Mouse (Mus musculus) kidney, postnatal 0 days (tissue): ENCODE measurements at regions not wholly inside any gene's neighbourhood (a gene's known extent, or its start where the extent isn't known, plus 50 kb on each side); places are given as distances from the start of the nearest gene placed in this dataset.

Experiments used
- ATAC-seq: fragments of 200-750 bp; cut with Nextera tagmentation; replicated peaks from 2 replicates; pipeline ENCODE4 v1.8.0; 2017; ENCODE audit warnings: low read depth, moderate number of reproducible peaks, moderate TSS enrichment, moderate library complexity; ENCODE audit not compliant: low FRiP score
- DNase-seq: peaks from one replicate; pipeline ENCODE4 v3.0.0-alpha.2; 2016; ENCODE audit warnings: low spot score
- H3K27ac ChIP-seq: fragments of 300-500 bp; sonication (generic); 2 replicates; pipeline ENCODE4 v1.5.1; 2014; ENCODE audit warnings: mild to moderate bottlenecking
- H3K27me3 ChIP-seq: fragments of 300-500 bp; sonication (generic); 2 replicates; pipeline ENCODE4 v1.6.1; 2014; ENCODE audit warnings: low read length, mixed read lengths; ENCODE audit not compliant: insufficient read depth
- H3K36me3 ChIP-seq: fragments of 300-500 bp; sonication (generic); 2 replicates; pipeline ENCODE4 v1.6.1; 2014; ENCODE audit warnings: low read length, mixed read lengths; ENCODE audit not compliant: insufficient read depth
- H3K4me1 ChIP-seq: fragments of 300-500 bp; sonication (generic); replicated peaks from 2 replicates; pipeline ENCODE4 v1.6.1; 2014; ENCODE audit warnings: antibody characterized with exemption, low read length, mixed read lengths; ENCODE audit not compliant: insufficient read depth
- H3K4me2 ChIP-seq: fragments of 300-500 bp; sonication (generic); 2 replicates; pipeline ENCODE4 v1.6.1; 2014; ENCODE audit warnings: mild to moderate bottlenecking, low read length, moderate library complexity, mixed read lengths
- H3K4me3 ChIP-seq: fragments of 300-500 bp; sonication (generic); replicated peaks from 2 replicates; pipeline ENCODE4 v1.5.1; 2014; ENCODE audit warnings: low read depth, low read length
- H3K9ac ChIP-seq: fragments of 300-500 bp; sonication (generic); 2 replicates; pipeline ENCODE4 v1.6.1; 2014; ENCODE audit warnings: low read depth, low read length
- H3K9me3 ChIP-seq: fragments of 300-500 bp; sonication (generic); replicated peaks from 2 replicates; pipeline ENCODE4 v1.6.1; 2016; ENCODE audit warnings: low read length, inconsistent platforms, mixed read lengths
- CTCF ChIP-seq: IDR thresholded peaks from 2 replicates; pipeline ENCODE4 v1.5.1; 2016; ENCODE audit warnings: antibody characterized with exemption, low read depth, mild to moderate bottlenecking, moderate library complexity
- WGBS: fragments of 180-500 bp; shearing (Covaris S2); extraction: QIAGEN DNeasy Blood & Tissue Kit; methylation state at CpG from one replicate; pipeline ENCODE4 v1.1.7; 2014; 5-methylcytosine and 5-hydroxymethylcytosine counted together

DNA sequence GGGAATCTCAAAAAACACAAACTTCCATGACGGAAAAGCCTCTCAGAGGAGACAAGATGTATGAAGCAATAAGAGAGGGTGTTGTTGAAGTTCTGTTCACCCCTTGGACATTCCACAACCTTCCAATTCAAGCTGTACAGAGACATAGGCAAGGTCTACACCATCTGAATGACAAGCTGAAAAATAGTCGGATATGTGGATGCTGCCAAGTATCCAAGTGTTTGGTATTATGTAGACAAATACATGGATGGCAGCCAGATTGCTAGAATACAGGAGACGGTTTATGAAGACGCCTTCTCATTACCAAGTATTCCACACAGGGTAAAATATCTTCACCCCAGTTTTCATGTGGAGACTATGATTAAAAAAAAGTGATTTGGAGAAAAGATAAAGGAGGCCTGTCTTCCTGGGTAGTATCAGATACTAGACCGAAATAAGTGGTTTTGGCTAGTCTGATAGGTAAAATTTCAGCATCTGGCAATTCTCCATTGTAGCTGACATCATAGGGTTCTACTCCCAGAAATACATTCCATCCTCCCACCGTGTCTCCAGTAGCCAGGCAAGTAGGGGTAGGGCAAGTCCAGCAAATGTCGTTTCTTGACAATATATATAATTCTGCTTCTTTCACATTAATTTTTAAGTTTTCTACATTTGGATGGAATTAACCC is 583.6 kb downstream of the Efna5 start:
- no peaks in the 10 kb centered on the region for H3K36me3 ChIP-seq
- H3K4me3 ChIP-seq: no peak overlapping the region
- WGBS: 73% methylated on average over 7 of the region's 7 CpGs
- no peak overlapping the region for H3K9ac ChIP-seq
- no peak overlapping the region for H3K27ac ChIP-seq
- no peak for ATAC-seq
- DNase-seq: no peak
- no peak overlapping the region for H3K4me2 ChIP-seq
- H3K27me3 ChIP-seq: no peaks in the 10 kb centered on the region
- no peaks in the 10 kb centered on the region for H3K9me3 ChIP-seq
- no peak for TF ChIP-seq CTCF
- H3K4me1 ChIP-seq: no peaks in the 10 kb centered on the region

DNA sequence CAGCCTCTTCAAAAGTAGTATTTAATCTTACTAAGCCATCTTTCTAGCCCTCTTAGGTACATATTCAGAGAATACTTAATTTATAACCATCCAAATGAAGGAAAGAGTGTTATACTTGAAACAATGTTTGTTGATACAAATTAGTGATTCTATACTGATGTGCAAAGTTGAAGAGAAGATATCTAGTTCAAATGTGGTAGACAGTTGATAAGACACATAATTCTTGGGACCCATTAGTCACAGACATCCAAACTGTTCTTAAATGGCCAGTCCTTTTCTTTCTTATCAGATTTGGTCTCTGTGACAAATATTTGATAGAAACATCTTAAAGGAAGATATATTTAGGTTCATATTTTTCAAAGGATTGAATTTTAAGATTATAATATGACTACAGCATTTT is 585.7 kb downstream of the Efna5 start:
- ATAC-seq: no peak
- no peak for DNase-seq
- Histone ChIP-seq H3K9me3 (no peaks in the 10 kb centered on the region), H3K36me3 (no peaks in the 10 kb centered on the region), H3K9ac (no peak overlapping the region), H3K4me1 (no peaks in the 10 kb centered on the region), H3K27ac (no peak overlapping the region), H3K4me2 (no peak overlapping the region), H3K4me3 (no peak overlapping the region), H3K27me3 (no peaks in the 10 kb centered on the region)
- no peak for TF ChIP-seq CTCF

DNA sequence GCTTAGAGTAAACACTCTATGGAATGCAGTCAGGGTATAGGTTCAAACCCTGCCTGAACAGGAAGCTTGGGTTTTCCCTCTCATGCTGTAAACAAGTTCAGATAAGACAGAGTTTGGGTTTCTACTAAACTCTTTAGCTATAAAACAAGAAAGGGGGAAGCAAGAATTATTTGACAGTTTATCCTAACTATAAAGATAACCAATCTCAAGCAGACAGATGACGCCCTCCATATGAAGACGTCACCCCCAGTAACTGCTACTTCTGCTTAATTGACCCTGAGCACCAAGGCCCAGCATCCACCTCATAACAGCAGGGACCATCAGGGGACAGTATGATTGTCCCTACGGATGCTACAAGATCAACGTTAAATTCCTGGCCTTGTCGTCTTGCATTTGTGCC is 588.4 kb downstream of the Efna5 start:
- H3K27me3 ChIP-seq: no peaks in the 10 kb centered on the region
- no peaks in the 10 kb centered on the region for H3K9me3 ChIP-seq
- ATAC-seq (no peak), DNase-seq (no peak)
- no peak overlapping the region for H3K4me2 ChIP-seq
- TF ChIP-seq CTCF: no peak
- H3K9ac ChIP-seq: no peak overlapping the region
- no peaks in the 10 kb centered on the region for H3K36me3 ChIP-seq
- WGBS: 76% methylated on average over 5 of the region's 5 CpGs
- no peak overlapping the region for H3K4me3 ChIP-seq
- H3K4me1 ChIP-seq: no peaks in the 10 kb centered on the region
- H3K27ac ChIP-seq: no peak overlapping the region

DNA sequence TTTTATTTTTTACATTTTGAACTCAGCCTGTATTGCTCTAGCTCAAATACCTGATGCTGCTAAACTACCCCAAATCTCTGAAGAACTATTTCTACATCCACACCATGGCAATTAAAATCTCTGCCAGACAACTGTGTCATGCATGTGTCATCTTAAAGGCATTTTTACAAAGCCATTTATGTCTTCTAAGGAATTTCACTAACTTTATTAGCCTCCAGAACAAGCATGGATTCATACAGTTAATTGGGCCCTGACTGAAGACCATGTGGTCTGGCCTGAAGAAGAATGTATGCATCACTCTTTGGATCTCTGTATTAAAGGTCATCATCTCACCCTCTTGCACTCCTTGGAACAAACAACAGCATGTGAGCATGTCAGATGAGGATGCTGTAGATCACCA is 593.5 kb downstream of the Efna5 start:
- Histone ChIP-seq H3K9ac (no peak overlapping the region), H3K4me1 (no peaks in the 10 kb centered on the region), H3K36me3 (no peaks in the 10 kb centered on the region), H3K27ac (no peak overlapping the region), H3K9me3 (no peaks in the 10 kb centered on the region), H3K4me2 (no peak overlapping the region), H3K27me3 (no peaks in the 10 kb centered on the region), H3K4me3 (no peak overlapping the region)
- no peak for TF ChIP-seq CTCF
- ATAC-seq (no peak), DNase-seq (no peak)

- ATAC-seq (no peak), DNase-seq (no peak)
- Histone ChIP-seq H3K36me3 (no peaks in the 10 kb centered on the region), H3K27ac (no peak overlapping the region), H3K4me2 (no peak overlapping the region), H3K27me3 (no peaks in the 10 kb centered on the region), H3K4me1 (no peaks in the 10 kb centered on the region), H3K9me3 (no peaks in the 10 kb centered on the region), H3K4me3 (no peak overlapping the region), H3K9ac (no peak overlapping the region)
- 73% methylated on average over 4 of the region's 4 CpGs for WGBS
- no peak for TF ChIP-seq CTCF
These were observed 594.0 kb downstream of the Efna5 start for GRCm38 (mm10) chr17:62287127-62287526.

GRCm38 (mm10) chr17:62286086-62287080 is 594.7 kb downstream of the Efna5 start:
- 78% methylated on average over 12 of the region's 12 CpGs for WGBS
- H3K36me3 ChIP-seq: no peaks in the 10 kb centered on the region
- H3K9ac ChIP-seq: no peak overlapping the region
- no peak for DNase-seq
- no peaks in the 10 kb centered on the region for H3K27me3 ChIP-seq
- no peaks in the 10 kb centered on the region for H3K9me3 ChIP-seq
- ATAC-seq: no peak
- H3K4me1 ChIP-seq: no peaks in the 10 kb centered on the region
- no peak overlapping the region for H3K27ac ChIP-seq
- H3K4me3 ChIP-seq: no peak overlapping the region
- no peak overlapping the region for H3K4me2 ChIP-seq
- TF ChIP-seq CTCF: no peak
